Mouse (Mus musculus) B cell, adult 62 days (primary cell): ENCODE data around the gene Eif4a2. TPM values are rescaled to one million over a fixed set of nuclear protein-coding genes. Genes with fewer than 3 reads are reported as not detected.

Source experiments
- total RNA-seq: library from RNA; stranded (reverse); gene quantifications from 4 replicates; pipeline ENCODE4 v1.2.4, GENCODE M21; 2023

Gene Eif4a2
- total RNA-seq = 1,131 to 1,202 TPM (median 1,167 TPM) in 4 replicates

GRCm38 (mm10) chr16:23107231-23107942 lies at the start of gene Eif4a2:
Gene Eif4a2, plus strand, starts transcription at chr16:23107444.

GRCm38 (mm10) chr16:23057668-23058447 lies 49.4 kb upstream of the Eif4a2 start, which contains the start of gene Kng1:
Gene Kng1, plus strand, starts transcription at chr16:23057865.

GRCm38 (mm10) chr16:23127673-23128375 lies 20.6 kb downstream of the Eif4a2 start, which contains the start of gene Rfc4:
Gene Rfc4, minus strand, starts transcription at chr16:23127737.

GRCm38 (mm10) chr16:23146280-23146679 lies 39.0 kb downstream of the Eif4a2 start, which contains the start of gene Adipoq:
Gene Adipoq, plus strand, starts transcription at chr16:23146536.

Other genes with a start within 250 kb of the Eif4a2 start
- 21.0 to 29.3 TPM (median 23.8 TPM) in 4 replicates for gene Tbccd1, start 249.8 kb upstream of the Eif4a2 start, total RNA-seq
- gene Dnajb11, start 249.6 kb upstream of the Eif4a2 start, total RNA-seq = 59.4 to 68.9 TPM (median 65.0 TPM) in 4 replicates
- not detected in 4 replicates for gene Ahsg, start 216.2 kb upstream of the Eif4a2 start, total RNA-seq
- gene Fetub, start 189.1 kb upstream of the Eif4a2 start, total RNA-seq = not detected in 4 replicates
- not detected in 4 replicates for gene Hrg, start 156.4 kb upstream of the Eif4a2 start, total RNA-seq
- not detected in 4 replicates for gene Kng2, start 78.0 kb upstream of the Eif4a2 start, total RNA-seq
- not detected in 4 replicates for gene Kng1, start 49.6 kb upstream of the Eif4a2 start, total RNA-seq
- 9.6 to 12.5 TPM (median 10.2 TPM) in 4 replicates for gene Rfc4, start 20.3 kb downstream of the Eif4a2 start, total RNA-seq
- gene Adipoq, start 39.1 kb downstream of the Eif4a2 start, total RNA-seq = not detected in 4 replicates
- 128 to 162 TPM (median 151 TPM) in 4 replicates for gene St6gal1, start 117.3 kb downstream of the Eif4a2 start, total RNA-seq